Mouse (Mus musculus): ENCODE results near the gene Pip4k2c. TPM values are rescaled to one million over a fixed set of nuclear protein-coding genes. Genes with fewer than 3 reads are reported as not detected.
A peak's percentile ranks its signal among the peaks of the same experiment; 100 is the strongest.

The Pip4k2c gene
- polyA plus RNA-seq (2014; fragmentation: Nextera tagmentation; extraction: Ambion mirVana) = 17.8 and 20.3 TPM in 2 replicates

GRCm38 (mm10) chr10:127211414-127211854, at the start of gene Pip4k2c:
Pip4k2c (minus strand) TSS chr10:127211585.
- peak; percentile 93 for DNase-seq (ENCODE audit: low spot score)
- Histone ChIP-seq H3K4me3 (ENCODE audit: low read depth, low read length) (peak within 1 kb of the TSS; percentile 94), H3K4me2 (ENCODE audit: low read depth, severe bottlenecking) (peak within 1 kb of the TSS; percentile 93), H3K9ac (ENCODE audit: low read length) (peak within 1 kb of the TSS; percentile 81), H3K27me3 (ENCODE audit: control insufficient read depth, insufficient read depth, low read length) (no peaks in the 10 kb centered on the region), H3K27ac (replicated peaks; ENCODE audit: low read depth, low read length) (no peak within 1 kb of the TSS), H3K4me1 (ENCODE audit: control insufficient read depth, insufficient read depth, low read length) (no peaks in the 10 kb centered on the region), H3K36me3 (ENCODE audit: control insufficient read depth, insufficient read depth, low read length) (peaks cover 2% of the 10 kb centered on the region; the same call in 1 of the 2 replicates), H3K9me3 (ENCODE audit: control insufficient read depth, low read length) (no peaks in the 10 kb centered on the region)
- 0% methylated on average over 47 of the region's 47 CpGs for WGBS
- ATAC-seq (ENCODE audit: insufficient number of reproducible peaks, low FRiP score, low TSS enrichment, low read depth) = peak; percentile 99

- H3K9me3 ChIP-seq (ENCODE audit: control insufficient read depth, low read length) = no peaks in the 10 kb centered on the region
- DNase-seq (ENCODE audit: low spot score) = no peak
- no peak overlapping the region for H3K4me2 ChIP-seq (ENCODE audit: low read depth, severe bottlenecking)
- H3K9ac ChIP-seq (ENCODE audit: low read length) = no peak overlapping the region
- H3K4me3 ChIP-seq (ENCODE audit: low read depth, low read length) = no peak overlapping the region
- no peak overlapping the region for H3K27ac ChIP-seq (replicated peaks; ENCODE audit: low read depth, low read length)
- H3K36me3 ChIP-seq (ENCODE audit: control insufficient read depth, insufficient read depth, low read length) = no peaks in the 10 kb centered on the region
- ATAC-seq (ENCODE audit: insufficient number of reproducible peaks, low FRiP score, low TSS enrichment, low read depth) = no peak
- H3K4me1 ChIP-seq (ENCODE audit: control insufficient read depth, insufficient read depth, low read length) = peaks cover 2% of the 10 kb centered on the region; the same call in 1 of the 2 replicates
- H3K27me3 ChIP-seq (ENCODE audit: control insufficient read depth, insufficient read depth, low read length) = peaks cover 9% of the 10 kb centered on the region; the same call in 1 of the 2 replicates
- 77% methylated on average over 8 of the region's 8 CpGs for WGBS
Measured at GRCm38 (mm10) chr10:127258489-127258888, 47.1 kb upstream of the Pip4k2c start.

GRCm38 (mm10) chr10:127257790-127258189, 46.4 kb upstream of the Pip4k2c start:
- no peaks in the 10 kb centered on the region for H3K9me3 ChIP-seq (ENCODE audit: control insufficient read depth, low read length)
- ATAC-seq (ENCODE audit: insufficient number of reproducible peaks, low FRiP score, low TSS enrichment, low read depth) (no peak), DNase-seq (ENCODE audit: low spot score) (no peak)
- WGBS = 82% methylated on average over 6 of the region's 6 CpGs
- no peak overlapping the region for H3K9ac ChIP-seq (ENCODE audit: low read length)
- no peak overlapping the region for H3K27ac ChIP-seq (replicated peaks; ENCODE audit: low read depth, low read length)
- 0 out of 2 replicates have a peak, but pooled peaks cover 6% of the 10 kb centered on the region for H3K27me3 ChIP-seq (ENCODE audit: control insufficient read depth, insufficient read depth, low read length)
- no peaks in the 10 kb centered on the region for H3K36me3 ChIP-seq (ENCODE audit: control insufficient read depth, insufficient read depth, low read length)
- H3K4me1 ChIP-seq (ENCODE audit: control insufficient read depth, insufficient read depth, low read length) = no peaks in the 10 kb centered on the region; the same call in 1 of the 2 replicates
- H3K4me2 ChIP-seq (ENCODE audit: low read depth, severe bottlenecking) = no peak overlapping the region
- H3K4me3 ChIP-seq (ENCODE audit: low read depth, low read length) = no peak overlapping the region

- H3K9me3 ChIP-seq (ENCODE audit: control insufficient read depth, low read length) = no peaks in the 10 kb centered on the region
- no peaks in the 10 kb centered on the region for H3K27me3 ChIP-seq (ENCODE audit: control insufficient read depth, insufficient read depth, low read length)
- H3K36me3 ChIP-seq (ENCODE audit: control insufficient read depth, insufficient read depth, low read length) = no peaks in the 10 kb centered on the region
- no peak overlapping the region for H3K9ac ChIP-seq (ENCODE audit: low read length)
- H3K4me1 ChIP-seq (ENCODE audit: control insufficient read depth, insufficient read depth, low read length) = no peaks in the 10 kb centered on the region
- no peak overlapping the region for H3K4me3 ChIP-seq (ENCODE audit: low read depth, low read length)
- ATAC-seq (ENCODE audit: insufficient number of reproducible peaks, low FRiP score, low TSS enrichment, low read depth) (peak; percentile 74), DNase-seq (ENCODE audit: low spot score) (peak; percentile 85)
- WGBS = 25% methylated on average over 14 of the region's 14 CpGs
- no peak overlapping the region for H3K4me2 ChIP-seq (ENCODE audit: low read depth, severe bottlenecking)
- H3K27ac ChIP-seq (replicated peaks; ENCODE audit: low read depth, low read length) = no peak overlapping the region
Measured at GRCm38 (mm10) chr10:127255625-127256345, 44.4 kb upstream of the Pip4k2c start.

GRCm38 (mm10) chr10:127250810-127251209, 39.4 kb upstream of the Pip4k2c start:
- no peaks in the 10 kb centered on the region for H3K27me3 ChIP-seq (ENCODE audit: control insufficient read depth, insufficient read depth, low read length)
- H3K9me3 ChIP-seq (ENCODE audit: control insufficient read depth, low read length) = no peaks in the 10 kb centered on the region
- no peak for ATAC-seq (ENCODE audit: insufficient number of reproducible peaks, low FRiP score, low TSS enrichment, low read depth)
- H3K9ac ChIP-seq (ENCODE audit: low read length) = no peak overlapping the region
- H3K27ac ChIP-seq (replicated peaks; ENCODE audit: low read depth, low read length) = no peak overlapping the region
- H3K4me1 ChIP-seq (ENCODE audit: control insufficient read depth, insufficient read depth, low read length) = no peaks in the 10 kb centered on the region
- WGBS = 85% methylated on average over 5 of the region's 5 CpGs
- DNase-seq (ENCODE audit: low spot score) = no peak
- H3K4me2 ChIP-seq (ENCODE audit: low read depth, severe bottlenecking) = no peak overlapping the region
- no peak overlapping the region for H3K4me3 ChIP-seq (ENCODE audit: low read depth, low read length)
- H3K36me3 ChIP-seq (ENCODE audit: control insufficient read depth, insufficient read depth, low read length) = no peaks in the 10 kb centered on the region

GRCm38 (mm10) chr10:127238241-127238824, 26.9 kb upstream of the Pip4k2c start:
- ATAC-seq (ENCODE audit: insufficient number of reproducible peaks, low FRiP score, low TSS enrichment, low read depth) (no peak), DNase-seq (ENCODE audit: low spot score) (no peak)
- H3K4me3 ChIP-seq (ENCODE audit: low read depth, low read length) = no peak overlapping the region
- H3K4me2 ChIP-seq (ENCODE audit: low read depth, severe bottlenecking) = no peak overlapping the region
- H3K27ac ChIP-seq (replicated peaks; ENCODE audit: low read depth, low read length) = no peak overlapping the region
- H3K36me3 ChIP-seq (ENCODE audit: control insufficient read depth, insufficient read depth, low read length) = no peaks in the 10 kb centered on the region
- no peak overlapping the region for H3K9ac ChIP-seq (ENCODE audit: low read length)
- H3K27me3 ChIP-seq (ENCODE audit: control insufficient read depth, insufficient read depth, low read length) = no peaks in the 10 kb centered on the region
- 69% methylated on average over 18 of the region's 18 CpGs for WGBS
- H3K9me3 ChIP-seq (ENCODE audit: control insufficient read depth, low read length) = no peaks in the 10 kb centered on the region
- H3K4me1 ChIP-seq (ENCODE audit: control insufficient read depth, insufficient read depth, low read length) = no peaks in the 10 kb centered on the region

GRCm38 (mm10) chr10:127236541-127236940, 25.2 kb upstream of the Pip4k2c start:
- Histone ChIP-seq H3K27me3 (ENCODE audit: control insufficient read depth, insufficient read depth, low read length) (no peaks in the 10 kb centered on the region), H3K9me3 (ENCODE audit: control insufficient read depth, low read length) (no peaks in the 10 kb centered on the region), H3K4me2 (ENCODE audit: low read depth, severe bottlenecking) (no peak overlapping the region), H3K27ac (replicated peaks; ENCODE audit: low read depth, low read length) (no peak overlapping the region), H3K4me3 (ENCODE audit: low read depth, low read length) (no peak overlapping the region), H3K4me1 (ENCODE audit: control insufficient read depth, insufficient read depth, low read length) (no peaks in the 10 kb centered on the region), H3K9ac (ENCODE audit: low read length) (no peak overlapping the region), H3K36me3 (ENCODE audit: control insufficient read depth, insufficient read depth, low read length) (no peaks in the 10 kb centered on the region)
- no peak for DNase-seq (ENCODE audit: low spot score)
- WGBS = 22% methylated on average over 9 of the region's 9 CpGs
- no peak for ATAC-seq (ENCODE audit: insufficient number of reproducible peaks, low FRiP score, low TSS enrichment, low read depth)

GRCm38 (mm10) chr10:127233141-127233540, 21.8 kb upstream of the Pip4k2c start:
- DNase-seq (ENCODE audit: low spot score) = no peak
- no peak overlapping the region for H3K4me2 ChIP-seq (ENCODE audit: low read depth, severe bottlenecking)
- H3K4me1 ChIP-seq (ENCODE audit: control insufficient read depth, insufficient read depth, low read length) = no peaks in the 10 kb centered on the region
- no peaks in the 10 kb centered on the region for H3K36me3 ChIP-seq (ENCODE audit: control insufficient read depth, insufficient read depth, low read length)
- no peak for ATAC-seq (ENCODE audit: insufficient number of reproducible peaks, low FRiP score, low TSS enrichment, low read depth)
- H3K9me3 ChIP-seq (ENCODE audit: control insufficient read depth, low read length) = no peaks in the 10 kb centered on the region
- no peak overlapping the region for H3K9ac ChIP-seq (ENCODE audit: low read length)
- H3K27ac ChIP-seq (replicated peaks; ENCODE audit: low read depth, low read length) = no peak overlapping the region
- H3K4me3 ChIP-seq (ENCODE audit: low read depth, low read length) = no peak overlapping the region
- WGBS = 71% methylated on average over 9 of the region's 9 CpGs
- H3K27me3 ChIP-seq (ENCODE audit: control insufficient read depth, insufficient read depth, low read length) = no peaks in the 10 kb centered on the region

Measured in limb, embryonic 11.5 days (tissue).